Mouse (Mus musculus): ENCODE data around the gene Srpk2. TPM values are rescaled to one million over a fixed set of nuclear protein-coding genes. Genes with fewer than 3 reads are reported as not detected.
"Not testable (repeated sequence)": the region's sequence is repeated elsewhere in the genome, so short reads cannot be mapped to it uniquely, and the experiment has no call there.

The Srpk2 gene
- total RNA-seq, 2 experiments from 2014 or later, result 47.2 to 56.2 TPM

DNA sequence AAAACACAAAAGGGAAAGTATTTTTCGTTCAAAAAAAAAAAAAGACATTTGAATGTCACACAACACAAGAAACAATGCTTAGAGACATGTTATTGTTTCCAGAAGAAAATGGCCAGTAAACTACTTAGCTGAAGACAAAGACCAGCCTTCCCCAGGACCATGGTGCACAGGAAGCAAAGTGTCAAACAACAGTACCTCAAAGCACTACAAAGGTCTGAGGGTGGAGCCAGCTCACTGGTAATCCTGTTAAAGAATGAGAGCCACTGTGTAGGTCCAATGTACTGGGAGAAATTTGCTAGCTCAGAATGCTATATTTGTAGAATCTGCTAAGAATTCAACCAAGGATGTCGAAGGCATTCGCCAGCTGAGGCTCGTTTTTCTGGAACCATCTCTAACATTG lies 177.2 kb downstream of the Srpk2 start:
- DNase-seq (ENCODE audit: low spot score in 2 of 2), result no peak

DNA sequence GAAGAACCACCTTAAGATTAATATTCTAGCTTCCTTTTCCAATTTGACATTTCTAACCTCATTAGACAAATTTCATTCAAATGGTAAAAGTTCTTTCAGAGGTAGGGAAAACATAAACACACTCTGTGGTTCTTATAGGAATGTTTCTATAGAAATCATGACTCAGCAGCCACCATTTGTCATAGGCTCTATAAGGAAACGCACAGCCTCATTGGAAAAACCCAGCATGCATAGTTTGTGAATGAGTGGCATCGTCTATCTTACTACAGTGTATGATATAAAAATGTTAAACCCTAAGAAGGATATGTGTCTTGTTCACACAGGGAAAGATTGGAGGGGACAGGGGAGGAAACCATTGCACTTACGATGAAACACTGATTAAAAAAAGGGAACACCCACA lies 178.8 kb downstream of the Srpk2 start:
- no peak for DNase-seq (ENCODE audit: low spot score in 2 of 2)

DNA sequence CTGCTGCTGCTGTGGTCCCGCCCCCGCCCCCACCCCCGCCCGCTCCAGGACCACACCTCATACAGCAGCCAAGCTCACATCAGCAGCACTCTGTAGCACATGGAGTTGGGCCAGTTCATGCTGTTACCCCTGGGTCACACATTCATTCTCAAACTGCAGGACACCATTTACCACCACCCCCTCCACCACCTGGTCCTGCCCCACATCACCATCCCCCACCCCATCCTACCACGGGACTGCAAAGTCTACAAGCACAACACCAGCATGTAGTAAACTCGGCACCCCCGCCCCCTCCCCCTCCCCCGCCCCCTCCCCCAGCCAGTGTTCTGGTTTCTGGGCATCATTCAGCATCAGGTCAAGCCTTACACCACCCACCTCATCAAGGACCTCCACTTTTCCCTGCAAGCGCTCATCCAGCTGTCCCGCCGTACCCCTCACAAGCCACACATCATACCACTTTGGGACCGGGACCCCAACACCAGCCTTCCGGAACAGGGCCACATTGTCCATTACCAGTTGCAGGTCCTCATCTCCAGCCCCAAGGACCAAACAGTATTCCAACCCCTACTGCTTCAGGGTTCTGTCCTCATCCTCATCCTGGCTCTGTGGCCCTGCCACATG lies 182.0 kb downstream of the Srpk2 start:
- DNase-seq (ENCODE audit: low spot score in 2 of 2), result no peak

DNA sequence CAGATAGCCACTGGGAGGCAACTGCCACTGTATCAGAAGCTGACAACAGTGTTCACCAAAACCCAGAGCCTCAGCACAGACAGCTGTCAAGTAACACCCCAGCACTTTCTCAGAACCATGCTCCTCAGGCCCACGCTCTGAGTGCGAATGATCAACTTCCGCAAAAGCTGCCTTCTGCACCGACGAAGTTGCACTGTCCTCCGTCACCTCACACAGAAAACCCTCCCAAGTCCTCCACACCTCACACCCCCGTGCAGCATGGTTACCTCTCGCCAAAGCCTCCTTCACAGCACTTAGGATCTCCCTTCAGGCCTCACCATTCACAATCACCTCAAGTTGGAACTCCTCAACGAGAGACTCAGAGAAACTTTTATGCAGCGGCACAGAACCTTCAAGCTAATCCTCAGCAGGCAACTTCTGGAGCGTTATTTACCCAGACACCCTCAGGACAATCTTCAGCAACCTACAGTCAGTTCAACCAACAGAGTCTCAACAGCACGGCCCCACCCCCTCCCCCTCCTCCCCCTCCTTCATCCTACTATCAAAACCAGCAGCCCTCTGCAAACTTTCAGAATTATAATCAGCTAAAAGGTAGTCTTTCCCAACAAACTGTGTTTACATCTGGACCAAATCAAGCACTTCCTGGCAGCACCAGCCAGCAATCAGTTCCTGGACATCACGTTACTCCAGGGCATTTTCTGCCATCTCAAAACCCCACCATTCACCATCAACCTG lies 182.7 kb downstream of the Srpk2 start:
- no peak for DNase-seq (ENCODE audit: low spot score in 2 of 2)

DNA sequence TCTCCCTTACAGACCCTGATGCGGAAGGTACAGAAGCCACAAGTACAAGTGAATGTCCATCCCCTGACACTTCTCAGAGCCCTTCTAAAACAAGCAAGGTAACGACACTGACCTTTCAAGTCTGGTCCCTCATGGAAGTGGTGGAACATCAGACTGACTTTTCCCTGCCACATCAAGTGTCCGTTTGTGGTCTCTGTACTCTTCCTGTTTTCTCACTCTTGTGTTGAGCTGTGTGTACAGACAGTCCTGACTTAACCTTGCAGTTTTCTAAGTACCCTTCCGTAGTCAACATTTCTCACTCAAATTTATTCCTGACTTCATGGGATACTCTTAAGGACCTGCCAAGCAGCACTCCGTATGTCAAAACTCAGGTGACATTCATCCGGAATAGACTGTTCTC lies 183.7 kb downstream of the Srpk2 start:
- DNase-seq (ENCODE audit: low spot score in 2 of 2), result no peak

DNA sequence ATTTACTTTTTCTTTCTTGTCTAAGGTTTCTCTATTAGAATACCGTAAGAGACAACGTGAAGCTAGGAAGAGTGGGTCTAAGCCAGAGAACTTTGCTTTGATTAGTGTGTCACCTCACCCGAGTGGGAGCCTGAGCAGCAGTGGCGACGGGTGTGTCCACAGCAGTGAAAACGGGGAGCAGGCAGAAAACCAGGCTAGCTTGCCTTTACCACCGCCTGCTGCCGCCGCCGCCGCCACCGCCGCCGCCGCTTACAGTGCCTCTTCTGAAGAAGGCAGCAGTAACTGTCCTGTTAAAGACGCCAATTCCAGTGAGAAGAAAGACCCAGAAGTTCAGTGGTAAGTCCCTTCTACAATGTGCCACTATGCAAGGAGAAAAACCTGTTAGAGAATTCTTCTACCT lies 185.2 kb downstream of the Srpk2 start:
- DNase-seq (ENCODE audit: low spot score in 2 of 2), result no peak

DNA sequence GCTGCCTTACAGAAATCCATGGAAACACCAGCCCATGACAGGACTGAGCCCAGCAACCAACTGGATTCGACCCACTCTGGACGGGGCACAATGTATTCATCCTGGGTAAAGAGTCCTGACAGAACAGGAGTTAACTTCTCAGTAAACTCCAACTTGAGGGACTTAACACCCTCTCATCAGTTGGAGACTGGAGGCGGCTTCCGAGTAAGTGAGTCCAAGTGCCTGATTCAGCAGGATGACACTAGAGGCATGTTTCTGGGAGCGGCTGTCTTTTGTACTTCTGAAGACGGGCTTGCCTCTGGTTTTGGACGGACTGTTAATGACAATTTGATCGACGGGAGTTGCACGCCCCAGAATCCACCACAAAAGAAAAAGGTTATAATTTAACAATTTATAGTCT lies 186.5 kb downstream of the Srpk2 start:
- no peak for DNase-seq (ENCODE audit: low spot score in 2 of 2)

DNA sequence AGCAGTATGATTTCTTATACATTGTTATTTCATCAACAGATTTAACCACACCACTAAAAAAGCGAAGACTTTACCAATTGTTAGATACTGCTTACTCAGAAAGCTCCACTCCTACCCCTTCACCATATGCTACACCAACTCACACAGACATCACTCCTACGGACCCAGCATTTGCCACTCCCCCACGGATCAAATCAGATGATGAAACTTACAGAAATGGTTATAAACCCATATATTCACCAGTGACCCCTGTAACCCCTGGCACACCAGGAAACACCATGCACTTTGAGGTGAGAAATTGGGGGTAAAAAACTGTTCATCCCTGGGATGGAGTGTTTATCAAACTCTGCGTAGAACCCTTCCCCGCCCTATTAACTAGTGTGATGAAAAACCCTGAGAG lies 187.5 kb downstream of the Srpk2 start:
- no peak for DNase-seq (ENCODE audit: low spot score in 2 of 2)

DNA sequence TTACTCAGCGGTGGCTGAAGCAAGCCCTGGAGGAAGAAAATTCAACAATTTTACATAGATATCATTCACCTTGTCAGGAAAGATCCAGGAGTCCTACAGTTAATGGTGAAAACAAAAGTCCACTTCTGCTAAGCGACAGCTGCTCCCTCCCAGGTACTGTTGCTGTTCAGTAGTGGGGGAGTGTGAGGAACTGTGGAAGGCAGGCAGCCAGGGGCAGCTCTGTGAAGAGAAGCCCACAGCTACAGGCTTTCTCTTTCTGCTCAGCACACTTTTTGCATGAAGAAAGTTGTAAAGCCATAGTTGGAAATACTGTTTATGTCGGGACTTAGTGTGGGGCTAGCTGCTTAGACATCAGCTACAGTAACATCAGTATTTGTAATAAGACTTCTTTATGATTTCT lies 188.0 kb downstream of the Srpk2 start:
- no peak for DNase-seq (ENCODE audit: low spot score in 2 of 2)

DNA sequence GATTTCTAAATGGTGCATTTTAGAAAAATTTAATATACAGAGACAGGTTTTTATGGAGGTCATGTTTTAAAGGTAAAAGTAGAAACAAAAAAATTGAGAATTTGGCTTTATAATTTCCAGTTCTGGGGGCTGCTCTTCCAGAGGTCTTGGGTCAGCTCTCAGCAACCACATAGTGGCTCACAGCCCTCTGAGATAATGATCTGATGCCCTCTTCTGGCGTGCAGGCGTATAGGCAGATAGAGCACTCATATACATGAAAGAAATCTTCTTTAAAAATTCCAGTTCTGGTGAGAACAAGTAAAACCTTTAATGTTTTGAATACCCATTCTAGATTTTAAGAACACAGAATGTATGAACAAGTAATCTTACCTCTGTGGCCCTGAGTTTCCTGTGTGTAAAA lies 193.6 kb downstream of the Srpk2 start:
- DNase-seq (ENCODE audit: low spot score in 2 of 2), result no peak

DNA sequence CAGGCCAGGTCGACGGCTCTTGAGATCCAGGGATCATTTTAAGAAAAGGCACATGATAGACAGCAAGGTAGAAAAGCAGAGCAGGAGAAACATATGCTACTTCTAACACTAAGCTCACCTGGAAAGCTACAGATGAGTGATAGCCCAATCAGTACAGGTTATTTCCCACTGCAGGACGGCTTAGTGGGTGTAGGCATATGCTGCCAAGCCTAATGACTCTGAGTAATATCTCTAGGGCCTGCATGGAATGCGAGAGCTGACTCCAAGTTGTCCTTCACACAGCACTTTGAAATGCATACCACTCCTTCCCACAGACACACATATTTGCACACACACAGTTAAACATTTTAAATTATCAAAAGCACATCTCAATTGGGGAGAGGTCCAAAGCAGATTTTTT lies 195.2 kb downstream of the Srpk2 start:
- DNase-seq (ENCODE audit: low spot score in 2 of 2), result no peak

DNA sequence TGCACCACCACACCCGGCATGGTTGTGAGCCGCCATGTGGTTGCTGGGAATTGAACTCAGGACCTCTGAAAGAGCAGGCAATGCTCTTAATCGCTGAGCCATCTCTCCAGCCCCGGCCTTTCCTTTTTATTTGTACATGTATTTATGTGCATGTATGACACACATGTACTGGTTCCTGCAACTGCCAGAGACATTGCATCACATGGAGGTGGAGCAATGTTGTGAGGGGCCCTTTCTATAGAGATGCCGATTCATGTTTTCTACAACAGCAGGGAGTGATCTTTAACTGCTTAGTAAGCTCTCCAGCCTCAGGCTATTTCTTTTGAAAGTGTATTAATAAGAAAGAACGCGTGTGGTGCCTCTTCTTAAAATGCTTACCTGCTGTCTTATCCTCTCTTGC lies 200.6 kb downstream of the Srpk2 start:
- no peak for DNase-seq (ENCODE audit: low spot score in 2 of 2)

DNA sequence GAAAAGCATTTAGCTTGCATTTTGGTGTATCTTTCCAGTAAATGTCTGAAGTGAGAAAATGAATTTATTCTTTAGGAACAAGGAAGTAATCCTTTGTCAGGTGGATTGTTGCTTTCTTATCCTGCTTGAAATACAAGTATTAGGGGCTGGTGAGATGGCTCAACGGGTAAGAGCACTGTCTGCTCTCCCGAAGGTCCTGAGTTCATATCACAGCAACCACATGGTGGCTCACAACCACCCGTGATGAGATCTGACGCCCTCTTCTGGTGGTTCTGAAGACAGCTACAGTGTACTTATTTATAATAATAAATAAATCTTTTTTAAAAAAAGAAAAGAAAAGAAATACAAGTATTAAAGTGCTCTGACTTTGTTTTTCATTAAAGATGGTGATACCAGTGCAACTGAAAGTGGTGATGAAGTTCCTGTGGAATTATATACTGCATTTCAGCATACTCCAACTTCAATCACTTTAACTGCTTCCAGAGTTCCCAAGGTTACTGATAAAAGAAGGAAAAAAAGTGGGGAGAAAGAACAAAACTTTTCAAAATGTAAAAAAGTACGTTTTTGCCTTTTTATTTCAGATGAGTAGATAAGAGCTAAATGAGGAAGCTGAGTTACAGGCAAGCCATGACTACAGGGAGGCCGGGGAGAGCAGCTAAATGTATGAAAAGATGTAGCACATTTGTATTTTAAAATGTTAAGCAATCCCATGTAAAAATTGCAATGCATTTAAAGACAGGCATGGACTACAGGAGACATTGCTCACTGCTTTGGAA lies 211.1 kb downstream of the Srpk2 start:
- DNase-seq (ENCODE audit: low spot score in 2 of 2), result no peak

DNA sequence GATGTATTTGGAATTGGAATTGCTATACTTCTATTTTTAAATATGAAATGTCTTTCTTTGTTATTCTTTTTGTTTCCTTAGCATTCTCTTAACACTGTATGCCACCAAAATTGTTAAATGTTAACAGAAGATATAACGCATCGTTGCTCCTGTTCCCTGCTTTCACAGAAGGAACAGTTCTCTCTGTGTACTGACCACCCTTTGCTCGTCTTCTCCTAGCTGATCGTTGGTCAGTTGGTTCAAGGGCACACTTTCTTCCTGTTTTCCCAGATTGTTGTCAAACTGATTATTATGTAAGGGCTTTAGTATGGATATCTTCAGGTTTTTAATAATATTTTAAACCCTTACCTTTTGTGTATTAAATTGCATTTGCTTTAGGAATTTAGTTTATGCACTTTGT lies 217.9 kb downstream of the Srpk2 start:
- DNase-seq (ENCODE audit: low spot score in 2 of 2), result no peak

DNA sequence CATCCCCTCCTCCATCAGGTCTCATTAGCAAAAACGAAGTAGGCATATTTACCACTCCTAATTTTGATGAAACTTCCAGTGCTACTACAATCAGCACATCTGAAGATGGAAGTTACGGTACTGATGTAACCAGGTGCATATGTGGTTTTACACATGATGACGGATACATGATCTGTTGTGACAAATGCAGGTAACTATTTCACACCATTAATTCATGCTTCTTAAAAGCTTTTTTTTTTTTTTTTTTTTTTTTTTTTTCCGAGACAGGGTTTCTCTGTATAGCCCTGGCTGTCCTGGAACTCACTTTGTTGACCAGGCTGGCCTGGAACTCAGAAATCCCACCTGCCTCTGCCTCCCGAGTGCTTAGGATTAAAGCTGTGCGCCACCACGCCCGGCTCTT lies 219.7 kb downstream of the Srpk2 start:
- DNase-seq (ENCODE audit: low spot score in 2 of 2), result no peak

DNA sequence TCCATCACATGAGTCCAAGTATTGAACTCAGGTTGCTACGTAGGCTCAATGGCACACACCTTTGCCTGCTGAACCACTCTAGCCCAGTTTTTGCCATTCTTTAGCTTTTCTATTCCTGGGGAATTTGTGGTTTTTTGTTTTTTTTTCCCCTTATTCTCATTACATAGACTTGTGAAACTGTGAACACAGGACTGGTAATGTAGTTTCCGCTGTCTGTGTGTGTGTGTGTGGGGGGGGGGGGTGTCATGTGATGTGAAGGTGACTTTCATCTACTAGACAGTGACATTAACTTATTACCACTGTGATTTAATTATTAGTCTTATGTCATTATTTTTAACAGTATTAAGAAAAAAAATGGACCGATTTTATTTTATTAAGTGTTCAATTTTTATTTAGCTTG lies 220.2 kb downstream of the Srpk2 start:
- no peak for DNase-seq (ENCODE audit: low spot score in 2 of 2)

DNA sequence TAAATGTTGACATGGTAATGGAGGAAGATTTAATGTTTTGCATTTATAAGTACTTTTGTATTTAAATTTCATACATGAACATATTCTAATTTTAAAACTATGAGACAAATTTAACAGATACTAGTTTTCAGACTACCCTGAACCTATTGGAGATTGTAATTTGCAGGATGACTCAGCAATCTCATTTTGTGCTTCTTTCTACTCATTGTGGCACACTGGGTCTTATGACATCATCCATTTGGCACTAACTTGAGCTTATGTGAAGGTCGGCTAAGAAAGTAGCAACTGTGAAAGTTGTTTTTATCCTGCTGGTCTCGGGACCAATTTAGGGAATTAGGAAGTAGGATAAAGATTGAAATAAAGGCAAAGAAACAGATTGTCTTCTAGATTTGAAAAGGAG lies 222.7 kb downstream of the Srpk2 start:
- no peak for DNase-seq (ENCODE audit: low spot score in 2 of 2)

DNA sequence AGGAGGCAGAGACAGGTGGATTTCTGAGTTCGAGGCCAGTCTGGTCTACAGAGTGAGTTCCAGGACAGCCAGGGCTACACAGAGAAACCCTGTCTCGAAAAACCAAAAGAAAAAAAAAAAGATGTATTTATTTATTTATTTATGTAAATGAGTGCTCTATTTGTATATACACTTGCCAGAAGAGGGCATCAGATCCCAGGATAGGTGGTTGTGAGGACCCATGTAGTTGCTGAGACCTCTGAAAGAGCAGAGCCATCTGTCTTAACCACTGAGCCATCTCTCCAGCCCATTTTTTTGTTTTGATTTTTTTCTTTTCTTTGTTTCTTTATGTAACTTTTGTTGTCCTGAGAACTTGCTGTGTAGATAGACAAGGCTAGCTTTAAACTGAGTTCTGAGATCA lies 230.9 kb downstream of the Srpk2 start:
- DNase-seq (ENCODE audit: low spot score in 2 of 2), result not testable (repeated sequence)
